Comparison of ENCODE assay signal across 8 mouse cellular contexts in the genomic region with DNA sequence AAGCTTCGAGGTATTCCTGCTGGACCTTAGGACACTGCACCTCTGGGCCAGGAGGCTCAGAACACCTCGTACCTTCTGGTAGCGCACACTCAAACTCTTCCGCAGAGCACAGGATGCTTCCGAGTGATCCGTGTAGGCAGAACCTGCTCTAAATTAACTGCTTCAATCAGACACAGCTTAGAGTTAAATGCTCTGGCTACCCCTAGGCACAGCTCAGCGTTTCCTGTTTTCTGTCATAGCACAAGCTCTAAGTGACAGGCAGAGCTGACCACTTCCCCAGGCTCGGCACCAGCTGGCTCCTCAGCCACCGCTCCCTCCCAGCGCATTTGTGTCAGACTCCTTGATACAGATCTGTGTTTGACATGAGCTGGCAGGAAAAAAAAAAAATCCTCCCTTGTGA. TPM values are rescaled to one million over a fixed set of nuclear protein-coding genes. Genes with fewer than 3 reads are reported as not detected.
DNase-seq lines count a peak whose midpoint lies in the region; ATAC-seq and TF ChIP-seq lines count a peak whose summit lies in the region.

No protein-coding gene starts in this region.

- no peak overlapping the region for H3K27ac ChIP-seq in kidney, embryonic 16.5 days (ENCODE audit: low read length)
- no peak overlapping the region for H3K27ac ChIP-seq in liver, embryonic 14.5 days
- H3K27ac ChIP-seq in forebrain, embryonic 12.5 days, result no peak overlapping the region
- H3K27ac ChIP-seq in intestine, embryonic 15.5 days, result no peak overlapping the region

- 61% methylated on average over 10 of the region's 10 CpGs for WGBS in kidney, embryonic 16.5 days
- 16% methylated on average over 10 of the region's 10 CpGs for WGBS in liver, embryonic 14.5 days (ENCODE audit: insufficient replicate concordance)
- WGBS in forebrain, embryonic 12.5 days, result 87% methylated on average over 10 of the region's 10 CpGs
- 45% methylated on average over 10 of the region's 10 CpGs for WGBS in intestine, embryonic 15.5 days

- no peaks in the 10 kb centered on the region for H3K27me3 ChIP-seq in kidney, embryonic 16.5 days (ENCODE audit: insufficient read depth, low read length)
- no peaks in the 10 kb centered on the region for H3K27me3 ChIP-seq in liver, embryonic 14.5 days (ENCODE audit: control insufficient read depth, insufficient read depth, low read length)
- H3K27me3 ChIP-seq in splenic B cell, adult 2 months (ENCODE audit: control insufficient read depth, insufficient read depth, low read length, poor library complexity, severe bottlenecking), result no peaks in the 10 kb centered on the region; the same call in 1 of the 2 replicates
- H3K27me3 ChIP-seq in forebrain, embryonic 12.5 days, result no peaks in the 10 kb centered on the region
- no peaks in the 10 kb centered on the region for H3K27me3 ChIP-seq in intestine, embryonic 15.5 days (replicated peaks)

- H3K9me3 ChIP-seq in kidney, embryonic 16.5 days (ENCODE audit: low read length), result no peaks in the 10 kb centered on the region
- no peaks in the 10 kb centered on the region for H3K9me3 ChIP-seq in liver, embryonic 14.5 days (ENCODE audit: control insufficient read depth, low read length)
- no peaks in the 10 kb centered on the region for H3K9me3 ChIP-seq in forebrain, embryonic 12.5 days
- H3K9me3 ChIP-seq in intestine, embryonic 15.5 days, result no peaks in the 10 kb centered on the region

- H3K9ac ChIP-seq in kidney, embryonic 16.5 days (replicated peaks; ENCODE audit: low read length), result no peak overlapping the region
- H3K9ac ChIP-seq in liver, embryonic 14.5 days (replicated peaks), result no peak overlapping the region
- H3K9ac ChIP-seq in forebrain, embryonic 12.5 days, result no peak overlapping the region
- H3K9ac ChIP-seq in intestine, embryonic 15.5 days, result no peak overlapping the region

- DNase-seq in kidney, postnatal 4 days, result peak; percentile 20 to 32
- DNase-seq in embryo, embryonic 11 days, result peak; percentile 46
- no peak for DNase-seq in liver, embryonic 14.5 days (ENCODE audit: low read depth in 3 of 3, low spot score in 3 of 3)
- DNase-seq in splenic B cell, adult 2 months (ENCODE audit: low read depth, low spot score), result peak; percentile 72
- DNase-seq in ovary, postnatal 10 days (ENCODE audit: low spot score), result no peak

- no peaks in the 10 kb centered on the region for H3K36me3 ChIP-seq in kidney, embryonic 16.5 days (ENCODE audit: insufficient read depth, low read length)
- H3K36me3 ChIP-seq in liver, embryonic 14.5 days (replicated peaks; ENCODE audit: control insufficient read depth, insufficient read depth, low read depth), result no peaks in the 10 kb centered on the region
- no peaks in the 10 kb centered on the region for H3K36me3 ChIP-seq in splenic B cell, adult 2 months (ENCODE audit: control insufficient read depth, insufficient read depth, low read length, poor library complexity, severe bottlenecking)
- no peaks in the 10 kb centered on the region for H3K36me3 ChIP-seq in forebrain, embryonic 12.5 days (replicated peaks)
- H3K36me3 ChIP-seq in intestine, embryonic 15.5 days, result no peaks in the 10 kb centered on the region

- no peak for TF ChIP-seq CTCF in liver, embryonic 14.5 days (IDR thresholded peaks at IDR 0.05; ENCODE audit: low read depth)

- TF ChIP-seq EP300 in liver, embryonic 14.5 days (IDR thresholded peaks at IDR 0.05; ENCODE audit: low read depth), result no peak

- H3K4me2 ChIP-seq in kidney, embryonic 16.5 days (replicated peaks; ENCODE audit: low read depth, low read length), result no peak overlapping the region
- H3K4me2 ChIP-seq in liver, embryonic 14.5 days (ENCODE audit: low read depth), result no peak overlapping the region
- no peak overlapping the region for H3K4me2 ChIP-seq in forebrain, embryonic 12.5 days
- no peak overlapping the region for H3K4me2 ChIP-seq in intestine, embryonic 15.5 days (replicated peaks)

- no peak for ATAC-seq in kidney, embryonic 16.5 days (ENCODE audit: low FRiP score, low TSS enrichment)
- ATAC-seq in liver, embryonic 14.5 days (ENCODE audit: insufficient read depth), result peak; percentile 28; the same call in 1 of the 2 replicates
- ATAC-seq in forebrain, embryonic 12.5 days (ENCODE audit: low FRiP score), result no peak
- ATAC-seq in intestine, embryonic 15.5 days, result no peak

- H3K4me3 ChIP-seq in kidney, embryonic 16.5 days (ENCODE audit: low read length), result no peak overlapping the region
- H3K4me3 ChIP-seq in liver, embryonic 14.5 days (ENCODE audit: insufficient read depth in 1 of 2, low read depth in 2 of 2, low read length in 2 of 2), result no peak overlapping the region
- no peak overlapping the region for H3K4me3 ChIP-seq in forebrain, embryonic 12.5 days (replicated peaks)
- H3K4me3 ChIP-seq in intestine, embryonic 15.5 days (replicated peaks), result no peak overlapping the region

- 0 out of 2 replicates have a peak, but pooled peaks cover 3% of the 10 kb centered on the region for H3K4me1 ChIP-seq in kidney, embryonic 16.5 days (ENCODE audit: insufficient read depth, low read length)
- H3K4me1 ChIP-seq in liver, embryonic 14.5 days (replicated peaks; ENCODE audit: control insufficient read depth in 2 of 2, insufficient read depth in 2 of 2, low read length in 1 of 2), result no peaks in the 10 kb centered on the region; a peak in 1 of 4 replicates
- H3K4me1 ChIP-seq in forebrain, embryonic 12.5 days, result peaks cover 11% of the 10 kb centered on the region; the same call in 1 of the 2 replicates
- no peaks in the 10 kb centered on the region for H3K4me1 ChIP-seq in intestine, embryonic 15.5 days (replicated peaks)

RNA-seq across cellular contexts. Expression of a gene that starts 21.8 kb away (rescaled TPM):
- polyA plus RNA-seq in kidney, embryonic 16.5 days (2015; fragmentation: Nextera tagmentation; extraction: Ambion mirVana), result 0.62 and 0.75 TPM in 2 replicates
- not detected in 2 replicates for polyA plus RNA-seq in liver, embryonic 14.5 days (2012; rRNA removed)
- not detected in 2 replicates for polyA plus RNA-seq in liver, embryonic 14.5 days (2014; fragmentation: Nextera tagmentation; extraction: Ambion mirVana)
- polyA plus RNA-seq in forebrain, embryonic 12.5 days (2016; fragmentation: Nextera tagmentation; extraction: Ambion mirVana), result 1.1 and 1.6 TPM in 2 replicates
- 0.66 and 1.0 TPM in 2 replicates for polyA plus RNA-seq in intestine, embryonic 15.5 days (2015; fragmentation: Nextera tagmentation; extraction: Ambion mirVana)

Comparison
In these comparisons a context has a peak if more than half of its experiments do, and no peak if none do; other contexts are left out.
1. DNase-seq: peak in kidney, postnatal 4 days (2 of 2), embryo, embryonic 11 days (single experiment) and splenic B cell, adult 2 months (single experiment); none in liver, embryonic 14.5 days (0 of 3) and ovary, postnatal 10 days (single experiment).